Mouse (Mus musculus): ENCODE measurements around the gene Ccdc6.
"Not testable (repeated sequence)": the region's sequence is repeated elsewhere in the genome, so short reads cannot be mapped to it uniquely, and the experiment has no call there.

Ccdc6 gene

GRCm38 (mm10) chr10:70204505-70205399 is 107.8 kb downstream of the Ccdc6 start, which contains the start of gene Mrln:
Gene Mrln (plus strand): TSS chr10:70204664.
- in situ Hi-C loops (cut with MboI, MseI): no loop called here

GRCm38 (mm10) chr10:70211281-70211680 is 114.4 kb downstream of the Ccdc6 start:
- in situ Hi-C loops (cut with MboI, MseI): no loop called here

GRCm38 (mm10) chr10:70220971-70221370 is 124.0 kb downstream of the Ccdc6 start:
- in situ Hi-C loops (cut with MboI, MseI): no loop called here

- in situ Hi-C loops (cut with MboI, MseI): not testable (repeated sequence)
Measured at GRCm38 (mm10) chr10:70222231-70222630, 125.3 kb downstream of the Ccdc6 start.

- in situ Hi-C loops (cut with MboI, MseI): no loop called here
Measured at GRCm38 (mm10) chr10:70224571-70224970, 127.7 kb downstream of the Ccdc6 start.

GRCm38 (mm10) chr10:70225760-70226159 is 128.8 kb downstream of the Ccdc6 start:
- in situ Hi-C loops (cut with MboI, MseI): no loop called here

- in situ Hi-C loops (cut with MboI, MseI): no loop called here
Measured at GRCm38 (mm10) chr10:70226608-70227007, 129.7 kb downstream of the Ccdc6 start.

- in situ Hi-C loops (cut with MboI, MseI): no loop called here
Measured at GRCm38 (mm10) chr10:70230352-70230751, 133.4 kb downstream of the Ccdc6 start.

- in situ Hi-C loops (cut with MboI, MseI): no loop called here
Measured at GRCm38 (mm10) chr10:70237936-70238335, 141.0 kb downstream of the Ccdc6 start.
